Mouse (Mus musculus): Measurements from ENCODE around the gene Lgi2. TPM values are rescaled to one million over a fixed set of nuclear protein-coding genes. Genes with fewer than 3 reads are reported as not detected.

Gene Lgi2
- 1.8 TPM for polyA plus RNA-seq (2015; fragmentation: Illumina TruSeq; extraction: RNeasy Lipid Tissue Mini Kit (QIAGEN cat#74804); ENCODE audit: insufficient read depth, low read depth, low replicate concordance)

DNA sequence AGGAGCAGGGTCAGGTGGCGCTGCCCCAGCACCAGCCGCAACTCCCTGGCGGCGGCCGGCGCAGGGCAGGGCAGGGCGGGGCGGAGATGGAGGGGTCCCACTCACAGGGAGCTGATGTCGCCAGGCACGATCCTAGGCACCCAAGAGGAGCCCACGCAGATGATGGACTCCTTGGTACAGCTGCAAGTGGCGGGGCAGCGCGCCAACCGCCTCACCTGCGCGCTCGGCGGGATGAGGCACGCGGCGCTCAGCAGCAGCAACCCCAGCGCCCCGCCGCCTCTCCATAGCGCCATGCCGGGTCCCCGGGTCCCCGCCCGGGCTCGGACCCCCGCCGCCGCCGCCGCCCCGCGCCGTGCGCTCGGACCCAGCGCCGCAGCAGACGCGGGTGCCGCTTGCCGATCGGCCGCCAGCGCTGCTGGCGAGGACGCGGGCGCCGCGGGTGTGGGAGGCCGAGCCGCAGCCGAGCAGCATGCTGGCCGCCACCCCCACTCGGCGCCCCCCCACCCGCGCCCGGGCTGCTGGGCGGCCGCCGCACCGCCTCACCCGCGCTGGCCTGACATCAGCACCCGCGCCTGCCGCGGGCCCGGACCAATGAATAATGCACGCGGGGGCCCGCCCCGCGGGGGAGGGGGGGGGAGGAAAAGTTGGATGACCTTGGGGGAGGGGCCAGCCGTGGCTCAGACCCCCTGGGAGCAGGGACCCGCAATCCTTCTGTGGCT lies at the start of gene Lgi2:
TSS of gene Lgi2 (minus strand) at position 650 of the 719 bp plus-strand sequence.

Other genes with a start within 250 kb of the Lgi2 start
- gene Sod3, start 202.7 kb downstream of the Lgi2 start, polyA plus RNA-seq (2015; fragmentation: Illumina TruSeq; extraction: RNeasy Lipid Tissue Mini Kit (QIAGEN cat#74804); ENCODE audit: insufficient read depth, low read depth, low replicate concordance): 7.7 TPM
- gene Ccdc149, start 94.9 kb downstream of the Lgi2 start, polyA plus RNA-seq (2015; fragmentation: Illumina TruSeq; extraction: RNeasy Lipid Tissue Mini Kit (QIAGEN cat#74804); ENCODE audit: insufficient read depth, low read depth, low replicate concordance): 6.5 TPM
- 6.6 TPM for gene Sepsecs, start 103.2 kb upstream of the Lgi2 start, polyA plus RNA-seq (2015; fragmentation: Illumina TruSeq; extraction: RNeasy Lipid Tissue Mini Kit (QIAGEN cat#74804); ENCODE audit: insufficient read depth, low read depth, low replicate concordance)
- 7.1 TPM for gene Pi4k2b, start 175.1 kb upstream of the Lgi2 start, polyA plus RNA-seq (2015; fragmentation: Illumina TruSeq; extraction: RNeasy Lipid Tissue Mini Kit (QIAGEN cat#74804); ENCODE audit: insufficient read depth, low read depth, low replicate concordance)
- 6.4 TPM for gene Zcchc4, start 208.9 kb upstream of the Lgi2 start, polyA plus RNA-seq (2015; fragmentation: Illumina TruSeq; extraction: RNeasy Lipid Tissue Mini Kit (QIAGEN cat#74804); ENCODE audit: insufficient read depth, low read depth, low replicate concordance)

Data from pancreas, adult 10 weeks (tissue).